Mouse (Mus musculus): ENCODE data around the gene Hmgb2. TPM values are rescaled to one million over a fixed set of nuclear protein-coding genes. Genes with fewer than 3 reads are reported as not detected.

Gene Hmgb2
- total RNA-seq, 2 experiments from 2014 or later, result 219 to 220 TPM

- no peak for ATAC-seq (replicated peaks; ENCODE audit: low FRiP score, poor library complexity, severe bottlenecking)
Observed at GRCm38 (mm10) chr8:57546401-57546800, 34.7 kb downstream of the Hmgb2 start.

- no peak for ATAC-seq (replicated peaks; ENCODE audit: low FRiP score, poor library complexity, severe bottlenecking)
Observed at GRCm38 (mm10) chr8:57546834-57547233, 35.1 kb downstream of the Hmgb2 start.

GRCm38 (mm10) chr8:57547581-57547980 is 35.9 kb downstream of the Hmgb2 start:
- ATAC-seq (replicated peaks; ENCODE audit: low FRiP score, poor library complexity, severe bottlenecking), result no peak

- ATAC-seq (replicated peaks; ENCODE audit: low FRiP score, poor library complexity, severe bottlenecking), result no peak
Observed at GRCm38 (mm10) chr8:57552102-57553032, 40.7 kb downstream of the Hmgb2 start.

- ATAC-seq (replicated peaks; ENCODE audit: low FRiP score, poor library complexity, severe bottlenecking), result no peak
Observed at GRCm38 (mm10) chr8:57560926-57561325, 49.2 kb downstream of the Hmgb2 start.

- ATAC-seq (replicated peaks; ENCODE audit: low FRiP score, poor library complexity, severe bottlenecking), result no peak
Observed at GRCm38 (mm10) chr8:57562741-57563140, 51.0 kb downstream of the Hmgb2 start.

GRCm38 (mm10) chr8:57563726-57564125 is 52.0 kb downstream of the Hmgb2 start:
- ATAC-seq (replicated peaks; ENCODE audit: low FRiP score, poor library complexity, severe bottlenecking), result no peak

- ATAC-seq (replicated peaks; ENCODE audit: low FRiP score, poor library complexity, severe bottlenecking), result no peak
Observed at GRCm38 (mm10) chr8:57565039-57565438, 53.3 kb downstream of the Hmgb2 start.

Other genes starting within 250 kb of the Hmgb2 start
- gene Hand2, start 190.9 kb upstream of the Hmgb2 start, total RNA-seq (2015; ENCODE audit: low replicate concordance), result not detected in 2 replicates
- 0.28 TPM in 1 of 2 replicates, not detected in the other for gene Hand2, start 190.9 kb upstream of the Hmgb2 start, total RNA-seq (2017; ENCODE audit: low replicate concordance)
- 2.5 TPM in 1 of 2 replicates, not detected in the other for gene Scrg1, start 56.0 kb upstream of the Hmgb2 start, total RNA-seq (2015; ENCODE audit: low replicate concordance)
- 2.2 and 4.2 TPM in 2 replicates for gene Scrg1, start 56.0 kb upstream of the Hmgb2 start, total RNA-seq (2017; ENCODE audit: low replicate concordance)
- 13.8 and 19.9 TPM in 2 replicates for gene Sap30, start 24.0 kb upstream of the Hmgb2 start, total RNA-seq (2015; ENCODE audit: low replicate concordance)
- 13.5 and 35.7 TPM in 2 replicates for gene Sap30, start 24.0 kb upstream of the Hmgb2 start, total RNA-seq (2017; ENCODE audit: low replicate concordance)
- gene Galnt7, start 141.1 kb downstream of the Hmgb2 start, total RNA-seq (2015; ENCODE audit: low replicate concordance), result 3.3 and 4.6 TPM in 2 replicates
- gene Galnt7, start 141.1 kb downstream of the Hmgb2 start, total RNA-seq (2017; ENCODE audit: low replicate concordance), result 1.3 and 2.2 TPM in 2 replicates